Mouse (Mus musculus) layer of hippocampus, postnatal 25 days (tissue): Measurements from ENCODE around the gene Pelp1. TPM values are rescaled to one million over a fixed set of nuclear protein-coding genes. Genes with fewer than 3 reads are reported as not detected.
"Not testable (repeated sequence)": the region's sequence is repeated elsewhere in the genome, so short reads cannot be mapped to it uniquely, and the experiment has no call there.

Source experiments
- DNase-seq, 2 experiments: peaks; one replicate each; pipeline ENCODE4 v3.0.0; 2022; ENCODE audit warnings: mixed read lengths in 2 of 2, low spot score in 1 of 2; ENCODE audit errors: extremely low spot score in 1 of 2
- total RNA-seq, 2 experiments: library from RNA; stranded (reverse); gene quantifications; 2 replicates each; pipeline ENCODE4 v1.2.3; 2021

Pelp1 gene
- total RNA-seq, 2 experiments from 2014 or later, result 32.8 to 34.3 TPM

- no peak for DNase-seq
Observed at GRCm38 (mm10) chr11:70431574-70431973, 21.7 kb upstream of the Pelp1 start.

DNA sequence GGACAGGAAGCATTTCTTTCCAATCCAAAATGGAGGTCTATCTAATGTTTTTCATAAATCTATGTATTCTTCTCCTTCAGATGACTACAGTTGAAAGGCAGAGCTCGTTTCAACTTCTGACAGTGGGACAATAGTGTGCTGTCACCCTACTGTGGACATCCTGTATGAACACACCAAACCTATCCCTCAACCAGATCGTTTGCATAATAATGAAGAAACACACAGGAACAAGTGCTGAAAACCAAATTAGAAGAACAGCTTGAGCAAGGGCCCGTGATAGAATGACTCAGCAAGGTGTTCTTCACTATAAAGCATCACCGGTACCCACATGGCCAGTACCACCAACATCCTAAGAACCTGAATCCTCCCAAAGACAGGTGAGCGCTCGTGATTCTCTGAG, 16.8 kb upstream of the Pelp1 start:
- DNase-seq, result not testable (repeated sequence)

DNA sequence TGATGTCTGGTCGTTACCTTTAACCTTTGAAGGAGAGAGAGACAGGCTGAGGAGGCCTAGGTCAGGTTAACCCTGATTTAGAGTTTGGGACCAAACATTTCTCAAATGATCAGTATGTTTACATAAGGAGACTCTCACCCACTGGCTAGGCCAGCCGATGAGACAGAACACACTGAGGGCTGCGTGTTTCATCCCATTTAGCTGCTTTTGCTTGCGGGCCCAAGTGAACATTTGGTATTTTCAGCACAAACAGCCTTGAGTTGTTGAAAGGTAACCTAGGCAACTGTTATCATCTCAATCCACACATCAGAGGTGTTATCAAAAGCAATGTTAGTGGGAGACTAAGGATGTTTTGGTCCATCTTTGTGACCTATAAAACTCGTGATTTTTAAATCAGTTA, 9.7 kb upstream of the Pelp1 start:
- no peak for DNase-seq

DNA sequence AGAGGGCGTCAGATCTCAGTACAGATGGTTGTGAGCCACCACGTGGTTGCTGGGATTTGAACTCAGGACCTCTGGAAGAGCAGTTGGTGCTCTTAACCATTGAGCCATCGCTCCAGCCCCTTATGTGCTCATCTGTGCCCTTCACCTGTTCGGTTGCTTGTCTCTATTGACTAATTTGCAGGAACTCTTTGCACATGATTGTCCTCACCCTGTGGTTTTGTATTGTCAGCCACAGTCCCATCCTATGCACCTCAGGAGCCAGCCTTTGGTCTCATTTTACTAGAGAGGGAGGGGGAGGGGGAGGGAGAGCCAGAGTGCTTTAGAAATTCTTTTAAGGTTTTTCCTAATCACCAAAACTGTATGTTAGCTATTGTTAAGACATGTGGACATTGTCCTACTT, 8.4 kb upstream of the Pelp1 start:
- DNase-seq, result no peak

- peak; percentile 62 to 90 for DNase-seq
Observed at GRCm38 (mm10) chr11:70413961-70414360, 4.1 kb upstream of the Pelp1 start.

DNA sequence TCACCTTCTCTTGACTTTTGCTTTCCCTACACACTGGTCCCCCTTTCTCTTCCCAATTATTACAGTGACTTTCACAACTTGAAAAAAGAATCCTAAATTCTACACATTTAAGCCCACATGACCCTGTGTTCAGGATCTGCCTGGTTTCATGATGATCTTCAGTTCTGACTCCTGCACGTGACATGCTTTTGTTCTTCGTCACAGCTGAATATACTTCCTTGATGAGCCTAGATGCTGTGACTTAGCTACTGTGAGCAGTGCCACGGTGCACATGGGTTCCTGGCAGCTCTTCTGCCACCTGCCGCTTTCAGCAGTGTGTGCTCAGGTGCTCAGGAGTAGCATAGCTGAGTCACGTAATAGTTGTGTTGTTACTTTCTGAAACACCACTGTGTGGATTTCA, 2.8 kb upstream of the Pelp1 start:
- no peak for DNase-seq

DNA sequence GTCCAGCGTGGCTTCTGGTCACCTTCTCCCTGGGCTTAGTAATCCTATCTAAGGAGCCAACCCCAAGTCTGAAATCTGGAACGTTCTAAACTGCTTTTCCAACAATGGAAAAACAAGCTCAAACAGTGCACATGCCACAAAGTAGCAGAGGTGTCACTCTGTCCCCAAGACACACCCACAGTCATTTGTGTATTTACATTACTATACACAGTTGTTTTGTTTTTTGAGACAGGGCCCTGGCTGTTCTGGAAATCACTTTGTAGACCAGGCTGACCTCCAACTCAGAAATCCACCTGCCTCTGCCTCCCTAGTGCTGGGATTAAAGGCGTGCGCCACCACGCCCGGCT, 439 bp upstream of the Pelp1 start:
- no peak for DNase-seq

DNA sequence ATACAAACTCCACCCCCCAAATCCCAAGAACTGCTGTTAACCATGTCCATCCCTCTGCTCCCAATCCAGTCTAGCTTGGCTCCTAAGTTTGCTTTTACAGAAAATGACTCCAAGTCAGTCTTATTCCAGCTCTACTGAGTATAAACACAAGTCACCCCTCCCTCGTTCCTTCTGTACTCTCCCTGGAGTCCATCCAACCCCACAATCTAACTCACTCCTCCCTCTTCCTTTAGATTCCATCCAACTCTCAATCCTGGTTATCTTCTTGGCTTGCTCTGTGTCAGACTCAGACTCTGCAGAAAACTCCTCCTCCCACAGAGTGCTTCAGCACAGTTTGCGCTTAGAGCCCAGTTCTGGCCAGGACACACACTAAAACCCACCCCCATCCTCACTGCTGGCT, 6.2 kb downstream of the Pelp1 start:
- no peak for DNase-seq

DNA sequence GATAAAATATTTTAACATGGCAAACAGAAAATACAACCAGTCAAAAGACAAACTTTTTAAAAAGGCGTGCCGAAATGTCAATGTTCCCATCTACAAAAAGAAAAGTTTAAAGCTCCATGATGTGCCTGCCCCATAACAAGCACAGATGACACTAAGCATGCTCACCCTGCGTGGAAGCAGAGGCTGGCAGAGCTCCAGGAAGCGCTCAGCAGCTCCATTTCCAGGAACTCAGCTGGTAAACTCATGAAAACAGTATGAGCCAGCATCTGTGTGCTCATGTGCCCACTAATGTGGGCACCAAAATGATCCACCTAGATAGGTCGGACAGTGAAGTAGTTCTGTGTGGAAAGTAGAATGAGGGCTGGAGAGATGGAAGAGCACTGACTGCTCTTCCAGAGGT, 20.4 kb downstream of the Pelp1 start:
- peak in 1 of 2 experiments; percentile 45 for DNase-seq

DNA sequence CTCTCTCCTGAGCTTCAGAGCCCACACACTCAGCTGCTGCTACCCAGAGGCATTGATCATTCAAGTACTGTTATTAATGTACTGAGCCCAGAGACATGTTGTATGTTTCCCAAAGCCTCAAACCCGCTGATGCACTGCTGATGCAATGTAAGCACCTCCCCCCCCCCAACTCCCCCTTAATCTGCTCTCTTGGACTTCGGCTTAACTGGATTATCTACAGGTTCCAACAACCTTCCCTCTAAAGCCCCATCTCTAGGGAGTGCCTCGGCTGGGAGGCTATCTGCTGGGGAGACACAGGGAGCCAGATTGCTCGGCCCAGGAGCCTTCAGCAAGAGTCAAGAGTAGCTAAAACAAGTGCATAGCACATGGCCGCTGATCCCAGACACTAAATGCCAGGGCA, 22.4 kb downstream of the Pelp1 start:
- no peak for DNase-seq

DNA sequence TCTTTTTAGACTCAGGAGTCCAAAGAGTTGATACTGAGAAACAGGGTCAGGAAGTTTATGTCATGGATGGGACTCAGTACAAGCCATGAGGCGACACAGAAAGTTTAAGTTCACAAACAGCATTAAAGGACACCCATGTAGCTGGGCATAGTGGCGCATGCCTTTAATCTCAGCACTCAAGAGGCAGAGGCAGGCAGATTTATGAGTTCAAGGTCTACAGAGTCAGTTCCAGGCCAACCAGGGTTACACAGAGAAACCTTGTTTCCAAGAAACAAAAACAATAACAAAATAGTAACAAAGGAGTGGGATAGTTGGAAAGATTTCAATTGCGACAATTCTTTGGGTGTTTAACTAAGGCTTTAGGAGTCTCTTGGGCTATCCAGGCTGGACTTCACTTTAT, 25.7 kb downstream of the Pelp1 start:
- no peak for DNase-seq

DNA sequence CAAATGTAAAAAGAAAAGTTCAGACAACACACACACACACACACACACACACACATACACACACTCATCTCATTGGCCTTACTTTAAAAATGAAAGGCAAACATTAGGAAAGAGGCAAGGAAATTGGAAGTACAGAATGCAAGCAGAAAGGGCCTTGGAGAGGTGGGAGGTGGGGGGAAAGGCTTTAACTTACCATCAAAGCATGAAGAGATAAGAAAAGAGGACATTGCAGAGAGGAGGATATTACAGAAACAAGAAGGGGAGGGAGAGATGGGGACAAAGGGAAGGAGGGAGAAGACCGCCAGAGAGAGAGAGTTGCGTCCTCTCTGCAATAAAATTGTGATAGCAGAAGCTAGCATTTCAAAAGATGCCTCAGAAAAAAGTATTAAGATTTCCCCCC, 28.5 kb downstream of the Pelp1 start:
- no peak for DNase-seq

GRCm38 (mm10) chr11:70380478-70381005, 29.3 kb downstream of the Pelp1 start:
- DNase-seq, result no peak

DNA sequence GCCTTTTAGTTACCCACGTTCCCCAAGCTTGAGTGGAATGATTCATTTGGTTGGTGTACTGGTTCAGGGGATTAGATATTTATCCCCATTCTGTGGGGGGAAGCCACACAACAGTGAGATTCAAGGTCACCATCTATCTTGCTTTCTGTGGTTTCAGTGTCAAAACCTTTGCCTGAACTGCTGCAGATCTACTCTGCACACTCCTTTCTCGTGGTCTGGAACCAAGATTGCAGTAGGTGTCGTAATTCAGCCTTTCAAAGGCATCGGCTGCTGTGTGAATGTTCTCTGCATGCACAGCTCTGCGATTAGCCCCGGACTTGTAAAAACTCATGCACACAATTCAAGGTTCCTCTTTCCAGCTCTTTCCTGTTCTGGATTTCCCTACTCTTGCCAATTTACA, 33.8 kb downstream of the Pelp1 start:
- DNase-seq, result no peak

DNA sequence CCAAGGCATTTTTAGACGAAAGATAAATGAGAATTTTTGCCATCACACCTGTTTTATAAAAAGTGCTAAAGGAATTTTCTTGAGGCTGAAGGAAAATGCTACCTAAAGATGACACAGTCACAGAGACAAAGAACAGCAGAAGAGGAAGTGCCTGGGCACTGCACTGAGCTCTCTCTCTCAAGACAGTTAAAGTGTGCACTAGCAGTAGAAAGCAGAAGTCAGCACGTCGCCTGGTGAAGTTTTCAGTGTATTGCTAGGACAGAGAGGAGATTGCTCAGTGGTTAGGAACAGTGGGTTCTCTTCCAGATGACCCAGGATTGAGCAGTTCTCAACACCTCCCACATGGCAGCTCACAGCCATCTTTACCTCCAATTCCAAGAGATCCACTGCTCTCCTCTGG, 35.5 kb downstream of the Pelp1 start:
- DNase-seq, result no peak

DNA sequence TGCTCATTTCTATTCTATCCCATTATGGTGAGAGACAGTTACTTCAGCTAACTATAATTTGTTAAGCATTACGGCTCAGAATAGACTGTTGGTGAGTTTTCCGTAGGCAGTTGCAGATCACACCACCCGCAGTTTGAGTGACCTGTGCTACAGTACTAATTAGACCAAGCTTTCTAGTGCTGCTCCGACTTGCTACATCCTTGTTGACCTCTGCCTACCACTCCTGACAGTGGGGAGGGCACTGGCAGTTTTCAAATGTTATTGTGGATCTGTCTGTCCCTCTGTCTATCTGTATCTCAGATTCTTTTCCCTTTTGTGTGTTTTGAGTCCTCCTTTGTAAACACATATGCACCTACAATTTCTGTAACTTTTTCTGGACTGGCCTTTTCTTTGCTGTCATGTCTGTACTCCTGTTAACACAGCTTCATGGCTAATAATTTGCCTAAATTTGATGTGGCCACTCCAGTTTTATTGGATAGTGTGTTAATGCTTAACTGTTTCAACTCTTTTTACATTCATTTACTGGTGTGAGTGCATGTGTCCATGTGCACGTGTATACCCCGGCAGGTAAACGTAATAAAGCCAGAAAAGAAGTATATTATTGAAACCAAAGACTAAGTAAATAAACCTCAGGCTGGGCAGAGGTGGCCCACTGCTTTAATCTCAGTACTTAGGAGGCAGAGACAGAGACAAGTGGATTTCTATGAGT, 36.8 kb downstream of the Pelp1 start:
- no peak for DNase-seq

DNA sequence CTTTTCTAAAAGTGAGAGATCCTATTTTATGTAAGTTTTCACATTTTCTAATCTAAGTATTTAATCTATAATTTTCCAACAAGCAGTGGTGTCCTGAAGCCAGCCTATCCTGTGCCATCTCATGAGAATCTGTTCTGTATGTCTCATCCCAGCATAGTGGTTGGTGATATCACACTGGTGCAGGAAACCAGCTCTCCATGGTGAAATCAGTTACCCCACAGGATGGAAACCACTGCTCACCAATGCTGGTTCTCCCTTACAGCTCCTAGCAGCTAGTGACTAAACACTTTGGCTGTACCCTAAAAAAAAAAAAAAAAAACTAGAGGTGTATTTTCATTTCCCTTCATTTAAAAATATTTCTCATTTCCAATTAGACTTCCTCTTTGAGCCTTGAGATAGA, 37.4 kb downstream of the Pelp1 start:
- DNase-seq, result no peak

DNA sequence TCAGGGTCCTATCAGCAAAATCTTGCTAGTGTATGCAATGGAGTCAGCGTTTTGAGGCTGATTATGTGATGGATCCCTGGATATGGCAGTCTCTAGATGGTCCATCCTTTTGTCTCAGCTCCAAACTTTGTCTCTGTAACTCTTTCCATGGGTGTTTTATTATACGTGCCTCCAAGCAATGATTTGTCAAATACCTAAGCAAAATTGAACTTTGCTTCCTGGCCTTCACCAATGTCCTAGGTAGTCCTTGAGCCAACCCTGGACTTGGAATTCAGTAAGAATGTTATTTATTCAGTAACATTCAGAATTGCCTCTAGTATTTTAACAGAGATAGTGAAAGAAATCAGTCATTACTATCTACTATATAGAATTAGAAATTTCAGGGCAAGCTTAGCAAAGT, 41.2 kb downstream of the Pelp1 start:
- not testable (repeated sequence) for DNase-seq

- DNase-seq, result not testable (repeated sequence)
Observed at GRCm38 (mm10) chr11:70367701-70368100, 42.1 kb downstream of the Pelp1 start.

GRCm38 (mm10) chr11:70351868-70352267, 58.0 kb downstream of the Pelp1 start, which contains the start of gene Alox15:
Gene Alox15 (minus strand): TSS chr11:70352031.
- no peak for DNase-seq

GRCm38 (mm10) chr11:70348630-70349029, 61.2 kb downstream of the Pelp1 start:
- DNase-seq, result no peak

DNA sequence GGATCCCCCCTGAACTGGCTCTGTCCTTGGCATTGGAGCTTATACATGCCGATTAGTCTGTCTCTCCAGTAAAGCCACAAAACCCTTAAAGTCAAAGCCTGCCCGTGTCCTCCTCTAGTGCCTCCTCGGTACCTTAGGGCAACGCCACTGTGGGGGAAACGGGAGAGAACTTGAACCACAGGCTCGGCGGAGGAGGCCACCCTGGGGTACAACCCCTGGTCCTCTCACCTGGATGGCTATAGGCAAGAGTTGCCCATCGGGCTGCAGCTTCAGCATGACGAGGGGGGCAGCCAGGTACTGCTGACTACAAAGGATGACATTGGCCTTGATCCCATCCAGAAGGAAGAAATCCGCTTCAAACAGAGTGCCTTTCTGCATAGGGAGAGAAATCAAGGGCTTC, 62.0 kb downstream of the Pelp1 start:
- DNase-seq, result no peak

GRCm38 (mm10) chr11:70345546-70345945, 64.3 kb downstream of the Pelp1 start:
- no peak for DNase-seq
